Mouse (Mus musculus) kidney, adult 18-20 months (tissue): ENCODE data around the gene Lgals9.

Source experiments
- DNase-seq: peaks from one replicate; pipeline ENCODE4 v3.0.0; 2021

The Lgals9 gene

GRCm38 (mm10) chr11:78973381-78974150 lies 11.2 kb downstream of the Lgals9 start:
- no peak for DNase-seq

GRCm38 (mm10) chr11:78972811-78973351 lies 11.9 kb downstream of the Lgals9 start:
- no peak for DNase-seq

GRCm38 (mm10) chr11:78972328-78972727 lies 12.4 kb downstream of the Lgals9 start:
- DNase-seq = no peak

GRCm38 (mm10) chr11:78971746-78972145 lies 13.0 kb downstream of the Lgals9 start:
- DNase-seq = no peak

- no peak for DNase-seq
These were observed 13.7 kb downstream of the Lgals9 start for GRCm38 (mm10) chr11:78971096-78971495.

GRCm38 (mm10) chr11:78968121-78968520 lies 16.6 kb downstream of the Lgals9 start:
- no peak for DNase-seq

GRCm38 (mm10) chr11:78967371-78967770 lies 17.4 kb downstream of the Lgals9 start:
- DNase-seq = peak; percentile 42

- no peak for DNase-seq
These were observed 23.5 kb downstream of the Lgals9 start for GRCm38 (mm10) chr11:78961221-78961620.

- DNase-seq = no peak
These were observed 24.8 kb downstream of the Lgals9 start for GRCm38 (mm10) chr11:78959841-78960520.

GRCm38 (mm10) chr11:78959367-78959766 lies 25.4 kb downstream of the Lgals9 start:
- no peak for DNase-seq

- peak; percentile 85 for DNase-seq
These were observed 28.5 kb downstream of the Lgals9 start for GRCm38 (mm10) chr11:78956260-78956659.

GRCm38 (mm10) chr11:78952467-78952866 lies 32.3 kb downstream of the Lgals9 start:
- peak; percentile 14 for DNase-seq

GRCm38 (mm10) chr11:78950365-78950764 lies 34.4 kb downstream of the Lgals9 start:
- no peak for DNase-seq

GRCm38 (mm10) chr11:78943083-78943482 lies 41.7 kb downstream of the Lgals9 start:
- no peak for DNase-seq

- DNase-seq = no peak
These were observed 49.6 kb downstream of the Lgals9 start for GRCm38 (mm10) chr11:78935178-78935577.

GRCm38 (mm10) chr11:78934727-78935126 lies 50.0 kb downstream of the Lgals9 start:
- no peak for DNase-seq

- DNase-seq = no peak
These were observed 50.4 kb downstream of the Lgals9 start for GRCm38 (mm10) chr11:78934307-78934706.

- DNase-seq = peak; percentile 50
These were observed 55.4 kb downstream of the Lgals9 start for GRCm38 (mm10) chr11:78929345-78929744.

- DNase-seq = peak; percentile 8
These were observed 59.8 kb downstream of the Lgals9 start for GRCm38 (mm10) chr11:78924916-78925315.

GRCm38 (mm10) chr11:78924111-78924510 lies 60.6 kb downstream of the Lgals9 start:
- no peak for DNase-seq

- peak; percentile 60 for DNase-seq
These were observed 61.9 kb downstream of the Lgals9 start for GRCm38 (mm10) chr11:78922678-78923407.

- DNase-seq = no peak
These were observed 64.3 kb downstream of the Lgals9 start, which contains the start of gene Nos2 for GRCm38 (mm10) chr11:78920411-78920939. Gene Nos2 (plus strand): TSS chr11:78920787.

- no peak for DNase-seq
These were observed 65.0 kb downstream of the Lgals9 start for GRCm38 (mm10) chr11:78919745-78920144.
